Mouse (Mus musculus) small intestine, adult 2 months (tissue): ENCODE data around the gene Crtam. TPM values are rescaled to one million over a fixed set of nuclear protein-coding genes. Genes with fewer than 3 reads are reported as not detected.

Experiments
- H3K27ac ChIP-seq: fragments of 200-500 bp; 2 replicates; pipeline ENCODE4 v1.5.1; 2012; ENCODE audit warnings: low read depth, low read length, control low read depth, inconsistent platforms; ENCODE audit not compliant: insufficient read depth
- H3K27me3 ChIP-seq: fragments of 200-500 bp; 2 replicates; pipeline ENCODE4 v1.6.1; 2012; ENCODE audit warnings: mild to moderate bottlenecking, moderate library complexity, low read length, inconsistent platforms; ENCODE audit not compliant: control insufficient read depth, insufficient read depth
- H3K36me3 ChIP-seq: fragments of 200-500 bp; 2 replicates; pipeline ENCODE4 v1.6.1; 2012; ENCODE audit warnings: mild to moderate bottlenecking, low read length, control low read depth, inconsistent platforms; ENCODE audit not compliant: control insufficient read depth, insufficient read depth
- H3K4me1 ChIP-seq: fragments of 200-500 bp; 2 replicates; pipeline ENCODE4 v1.6.1; 2012; ENCODE audit warnings: low read length, inconsistent platforms, mixed read lengths; ENCODE audit not compliant: control insufficient read depth, insufficient read depth, insufficient read length
- H3K4me3 ChIP-seq: fragments of 200-500 bp; 2 replicates; pipeline ENCODE4 v1.5.1; 2012; ENCODE audit warnings: low read depth, mild to moderate bottlenecking, control low read depth, inconsistent platforms, low read length, moderate library complexity
- CTCF ChIP-seq: fragments of 200-500 bp; IDR thresholded peaks from 2 replicates; pipeline ENCODE4 v1.5.1; 2012; ENCODE audit warnings: low read depth, mild to moderate bottlenecking, control low read depth, inconsistent platforms, low read length, moderate library complexity, mixed read lengths; ENCODE audit not compliant: insufficient replicate concordance, insufficient read length; ENCODE audit errors: extremely low read depth
- POLR2A ChIP-seq: fragments of 200-500 bp; IDR thresholded peaks from 2 replicates; pipeline ENCODE4 v1.6.1; 2012; ENCODE audit warnings: low read depth, mild to moderate bottlenecking, control low read depth, inconsistent platforms, low read length, moderate library complexity
- whole genome bisulfite sequencing: fragments of 180-500 bp; shearing (Covaris S2); methylation state at CpG from one replicate; pipeline ENCODE4 v1.1.7; 2018; 5-methylcytosine and 5-hydroxymethylcytosine counted together
- polyA plus RNA-seq: library from polyadenylated mRNA; depleted of rRNA; stranded (reverse); fragments of >200 nt; gene quantifications from 2 replicates; pipeline ENCODE4 v1.2.3, GENCODE M21; 2012; rRNA removed

The Crtam gene
- polyA plus RNA-seq, 1 experiment: 0.08 TPM

DNA sequence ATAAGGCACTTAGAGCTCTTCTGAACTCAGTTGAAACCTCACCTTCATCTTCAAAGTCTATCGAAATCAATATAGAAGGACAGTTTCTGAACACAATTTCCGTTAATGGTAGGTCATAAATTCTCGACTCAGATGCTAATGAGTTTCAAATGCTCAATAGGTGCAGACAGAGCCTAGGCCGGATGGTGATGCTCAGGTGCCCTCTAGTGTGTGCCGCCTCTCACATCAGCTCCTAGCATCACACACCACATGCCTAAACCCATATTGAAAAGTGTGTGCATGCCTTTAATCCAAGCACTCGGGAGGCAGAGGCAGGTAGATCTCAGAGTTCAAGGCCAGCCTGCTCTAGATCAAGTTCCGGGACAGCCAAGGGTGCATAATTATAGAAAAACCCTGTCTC is 67.0 kb downstream of the Crtam start:
- Histone ChIP-seq H3K27me3 (no peaks in the 10 kb centered on the region), H3K4me3 (no peak overlapping the region), H3K4me1 (no peaks in the 10 kb centered on the region), H3K27ac (no peak overlapping the region), H3K36me3 (no peaks in the 10 kb centered on the region)
- TF ChIP-seq POLR2A (no peak), CTCF (no peak)
- WGBS: 46% methylated on average over 7 of the region's 7 CpGs

GRCm38 (mm10) chr9:40933323-40933722 is 71.1 kb downstream of the Crtam start:
- Histone ChIP-seq H3K27ac (no peak overlapping the region), H3K36me3 (no peaks in the 10 kb centered on the region), H3K27me3 (no peaks in the 10 kb centered on the region), H3K4me3 (no peak overlapping the region), H3K4me1 (no peaks in the 10 kb centered on the region)
- TF ChIP-seq CTCF (no peak), POLR2A (no peak)
- 50% methylated on average over 3 of the region's 3 CpGs for WGBS

DNA sequence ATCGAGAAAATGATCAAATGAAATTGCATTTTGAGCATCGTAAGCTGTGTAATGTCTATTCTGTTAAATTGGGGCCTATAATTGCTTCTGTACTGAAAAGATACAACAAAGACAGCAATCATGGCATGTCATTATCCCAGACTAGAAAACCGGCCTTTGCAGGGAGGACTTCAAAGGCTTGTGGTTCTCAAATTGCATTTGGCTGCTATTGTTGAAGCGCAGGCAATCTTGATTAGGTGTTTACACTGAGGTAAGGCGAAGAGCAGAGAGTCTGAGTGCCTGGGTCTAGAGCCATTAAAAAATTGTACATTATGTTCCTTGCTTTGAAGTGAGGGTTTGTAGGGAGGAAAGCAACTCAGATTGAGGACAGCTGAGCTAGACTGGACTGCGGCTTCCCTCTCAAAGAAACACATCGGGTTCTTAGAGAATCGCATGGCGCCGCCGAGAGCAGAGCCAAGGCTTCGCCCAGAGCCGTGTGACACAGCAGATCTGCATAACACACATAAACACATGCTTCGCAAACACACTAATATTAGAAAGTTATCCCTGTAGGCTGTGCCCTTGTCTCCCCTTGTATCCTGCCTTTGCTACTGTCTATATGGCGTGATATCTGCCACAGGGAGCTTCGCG is 77.0 kb downstream of the Crtam start:
- Histone ChIP-seq H3K4me3 (no peak overlapping the region), H3K4me1 (no peaks in the 10 kb centered on the region), H3K36me3 (no peaks in the 10 kb centered on the region), H3K27me3 (no peaks in the 10 kb centered on the region), H3K27ac (no peak overlapping the region)
- TF ChIP-seq POLR2A (no peak), CTCF (no peak)
- 77% methylated on average over 17 of the region's 17 CpGs for WGBS

Other genes starting within 250 kb of the Crtam start
- gene Hspa8, start 203.6 kb downstream of the Crtam start, polyA plus RNA-seq: 685 and 816 TPM in 2 replicates
- not detected in 2 replicates for gene Bsx, start 130.5 kb downstream of the Crtam start, polyA plus RNA-seq
- gene Jhy, start 40.5 kb downstream of the Crtam start, polyA plus RNA-seq: 0.03 and 0.04 TPM in 2 replicates
- 1.3 and 1.6 TPM in 2 replicates for gene Ubash3b, start 157.1 kb upstream of the Crtam start, polyA plus RNA-seq